Mouse (Mus musculus) limb, embryonic 12.5 days (tissue): ENCODE results near the gene Catsperz. TPM values are rescaled to one million over a fixed set of nuclear protein-coding genes. Genes with fewer than 3 reads are reported as not detected.

Source experiments
- ATAC-seq: fragments of 200-750 bp; cut with Nextera tagmentation; 2 replicates; pipeline ENCODE4 v1.8.0; 2017; ENCODE audit warnings: low read depth, moderate TSS enrichment; ENCODE audit not compliant: insufficient number of reproducible peaks, insufficient read depth, low FRiP score, low TSS enrichment
- H3K27ac ChIP-seq: fragments of 300-500 bp; sonication (generic); 2 replicates; pipeline ENCODE4 v1.5.1; 2016; ENCODE audit warnings: mild to moderate bottlenecking, moderate library complexity
- H3K27me3 ChIP-seq: fragments of 300-500 bp; sonication (generic); 2 replicates; pipeline ENCODE4 v1.6.1; 2016; ENCODE audit warnings: mild to moderate bottlenecking, moderate library complexity
- H3K36me3 ChIP-seq: fragments of 300-500 bp; sonication (generic); 2 replicates; pipeline ENCODE4 v1.6.1; 2016; ENCODE audit warnings: mild to moderate bottlenecking, moderate library complexity
- H3K4me1 ChIP-seq: fragments of 300-500 bp; sonication (generic); replicated peaks from 2 replicates; pipeline ENCODE4 v1.6.1; 2016
- H3K4me2 ChIP-seq: fragments of 300-500 bp; sonication (generic); 2 replicates; pipeline ENCODE4 v1.6.1; 2016; ENCODE audit warnings: mild to moderate bottlenecking, moderate library complexity
- H3K4me3 ChIP-seq: fragments of 300-500 bp; sonication (generic); replicated peaks from 2 replicates; pipeline ENCODE4 v1.5.1; 2016; ENCODE audit warnings: mild to moderate bottlenecking
- H3K9ac ChIP-seq: fragments of 300-500 bp; sonication (generic); replicated peaks from 2 replicates; pipeline ENCODE4 v1.6.1; 2016; ENCODE audit warnings: mild to moderate bottlenecking, moderate library complexity
- H3K9me3 ChIP-seq: fragments of 300-500 bp; sonication (generic); 2 replicates; pipeline ENCODE4 v1.6.1; 2016; ENCODE audit warnings: mild to moderate bottlenecking, moderate library complexity
- WGBS: fragments of 180-500 bp; shearing (Covaris S2); methylation state at CpG from one replicate; pipeline ENCODE4 v1.1.7; 2016; 5-methylcytosine and 5-hydroxymethylcytosine counted together
- polyA plus RNA-seq: library from polyadenylated mRNA; unstranded; fragments of >200 nt; fragmentation: Nextera tagmentation; extraction: Ambion mirVana; gene quantifications from 2 replicates; pipeline ENCODE4 v1.2.1, GENCODE M21; 2016

Gene Catsperz
- polyA plus RNA-seq: 1.0 TPM in 2 replicates

- H3K27me3 ChIP-seq: peaks cover 80% of the 10 kb centered on the region
- H3K4me3 ChIP-seq: peak within 1 kb of the TSS; percentile 22
- no peaks in the 10 kb centered on the region for H3K36me3 ChIP-seq
- WGBS: 3% methylated on average over 9 of the region's 9 CpGs
- ATAC-seq: no peak
- peaks cover 6% of the 10 kb centered on the region; the same call in 1 of the 2 replicates for H3K9me3 ChIP-seq
- no peak within 1 kb of the TSS for H3K27ac ChIP-seq
- no peak within 1 kb of the TSS for H3K9ac ChIP-seq
- H3K4me1 ChIP-seq: peaks cover 29% of the 10 kb centered on the region
- peak within 1 kb of the TSS; percentile 33 for H3K4me2 ChIP-seq
Observed at GRCm38 (mm10) chr19:6925307-6925573, at the start of gene Catsperz. TSS of gene Catsperz (minus strand) at chr19:6925380.

GRCm38 (mm10) chr19:6974211-6975205 lies 49.3 kb upstream of the Catsperz start, which contains the start of gene Ppp1r14b:
TSS of gene Ppp1r14b (plus strand) at chr19:6974968.
- under 1% methylated on average over 65 of the region's 84 CpGs for WGBS
- peak; percentile 40 for ATAC-seq

GRCm38 (mm10) chr19:6973581-6974190 lies 48.5 kb upstream of the Catsperz start:
- no peak for ATAC-seq
- Histone ChIP-seq H3K4me1 (peaks cover 68% of the 10 kb centered on the region), H3K9me3 (no peaks in the 10 kb centered on the region), H3K4me3 (peak overlapping the region; percentile 71), H3K27me3 (peaks cover 10% of the 10 kb centered on the region), H3K4me2 (peak overlapping the region; percentile 95), H3K27ac (no peak overlapping the region), H3K36me3 (peaks cover 23% of the 10 kb centered on the region), H3K9ac (peak overlapping the region; percentile 85)
- 33% methylated on average over 12 of the region's 12 CpGs for WGBS

More at GRCm38 (mm10) chr19:6974211-6975205, 49.3 kb upstream of the Catsperz start, which contains the start of gene Ppp1r14b:
- Histone ChIP-seq H3K9ac (peak within 1 kb of the TSS; percentile 85), H3K36me3 (peaks cover 23% of the 10 kb centered on the region), H3K27me3 (peaks cover 10% of the 10 kb centered on the region), H3K9me3 (no peaks in the 10 kb centered on the region), H3K4me2 (peak within 1 kb of the TSS; percentile 95), H3K4me3 (peak within 1 kb of the TSS; percentile 71), H3K4me1 (peaks cover 68% of the 10 kb centered on the region), H3K27ac (peak within 1 kb of the TSS; percentile 86)

- Histone ChIP-seq H3K27ac (no peak overlapping the region), H3K4me2 (no peak overlapping the region), H3K27me3 (peaks cover 10% of the 10 kb centered on the region), H3K9ac (peak overlapping the region; percentile 14; the same call in 1 of the 2 replicates), H3K4me1 (peaks cover 66% of the 10 kb centered on the region), H3K4me3 (no peak overlapping the region), H3K9me3 (no peaks in the 10 kb centered on the region), H3K36me3 (peaks cover 10% of the 10 kb centered on the region)
- WGBS: 79% methylated on average over 13 of the region's 13 CpGs
- ATAC-seq: no peak
Observed at GRCm38 (mm10) chr19:6972247-6972917, 47.2 kb upstream of the Catsperz start.

- Histone ChIP-seq H3K9me3 (no peaks in the 10 kb centered on the region), H3K36me3 (peaks cover 9% of the 10 kb centered on the region), H3K4me3 (no peak overlapping the region), H3K27me3 (peaks cover 10% of the 10 kb centered on the region), H3K9ac (0 out of 2 replicates have a peak overlapping the region, but pooled peaks have one; percentile 14), H3K4me1 (peaks cover 61% of the 10 kb centered on the region), H3K27ac (no peak overlapping the region), H3K4me2 (no peak overlapping the region; the same call in 1 of the 2 replicates)
- no peak for ATAC-seq
- WGBS: 21% methylated on average over 6 of the region's 6 CpGs
Observed at GRCm38 (mm10) chr19:6971644-6972043, 46.5 kb upstream of the Catsperz start.

GRCm38 (mm10) chr19:6970460-6971085 lies 45.4 kb upstream of the Catsperz start:
- H3K4me1 ChIP-seq: peaks cover 52% of the 10 kb centered on the region
- peaks cover 10% of the 10 kb centered on the region for H3K27me3 ChIP-seq
- peaks cover 16% of the 10 kb centered on the region for H3K36me3 ChIP-seq
- no peak for ATAC-seq
- H3K4me3 ChIP-seq: peak overlapping the region; percentile 64
- peak overlapping the region; percentile 67; the same call in 1 of the 2 replicates for H3K9ac ChIP-seq
- H3K27ac ChIP-seq: 0 out of 2 replicates have a peak overlapping the region, but pooled peaks have one; percentile 35
- H3K4me2 ChIP-seq: peak overlapping the region; percentile 65
- 23% methylated on average over 11 of the region's 11 CpGs for WGBS
- no peaks in the 10 kb centered on the region for H3K9me3 ChIP-seq

GRCm38 (mm10) chr19:6969665-6970381 lies 44.6 kb upstream of the Catsperz start:
- Histone ChIP-seq H3K27me3 (peaks cover 10% of the 10 kb centered on the region), H3K9ac (peak overlapping the region; percentile 67), H3K36me3 (peaks cover 23% of the 10 kb centered on the region), H3K4me2 (peak overlapping the region; percentile 65), H3K9me3 (no peaks in the 10 kb centered on the region), H3K27ac (no peak overlapping the region), H3K4me1 (peaks cover 52% of the 10 kb centered on the region), H3K4me3 (peak overlapping the region; percentile 64)
- under 1% methylated on average over 55 of the region's 55 CpGs for WGBS
- ATAC-seq: peak; percentile 15; the same call in 1 of the 2 replicates

GRCm38 (mm10) chr19:6969291-6969664 lies 44.1 kb upstream of the Catsperz start:
- peak overlapping the region; percentile 67 for H3K9ac ChIP-seq
- H3K4me1 ChIP-seq: peaks cover 52% of the 10 kb centered on the region
- no peak; the same call in 1 of the 2 replicates for ATAC-seq
- under 1% methylated on average over 20 of the region's 20 CpGs for WGBS
- no peak overlapping the region for H3K27ac ChIP-seq
- H3K9me3 ChIP-seq: no peaks in the 10 kb centered on the region
- peak overlapping the region; percentile 64 for H3K4me3 ChIP-seq
- H3K4me2 ChIP-seq: peak overlapping the region; percentile 65
- peaks cover 10% of the 10 kb centered on the region for H3K27me3 ChIP-seq
- H3K36me3 ChIP-seq: peaks cover 29% of the 10 kb centered on the region

DNA sequence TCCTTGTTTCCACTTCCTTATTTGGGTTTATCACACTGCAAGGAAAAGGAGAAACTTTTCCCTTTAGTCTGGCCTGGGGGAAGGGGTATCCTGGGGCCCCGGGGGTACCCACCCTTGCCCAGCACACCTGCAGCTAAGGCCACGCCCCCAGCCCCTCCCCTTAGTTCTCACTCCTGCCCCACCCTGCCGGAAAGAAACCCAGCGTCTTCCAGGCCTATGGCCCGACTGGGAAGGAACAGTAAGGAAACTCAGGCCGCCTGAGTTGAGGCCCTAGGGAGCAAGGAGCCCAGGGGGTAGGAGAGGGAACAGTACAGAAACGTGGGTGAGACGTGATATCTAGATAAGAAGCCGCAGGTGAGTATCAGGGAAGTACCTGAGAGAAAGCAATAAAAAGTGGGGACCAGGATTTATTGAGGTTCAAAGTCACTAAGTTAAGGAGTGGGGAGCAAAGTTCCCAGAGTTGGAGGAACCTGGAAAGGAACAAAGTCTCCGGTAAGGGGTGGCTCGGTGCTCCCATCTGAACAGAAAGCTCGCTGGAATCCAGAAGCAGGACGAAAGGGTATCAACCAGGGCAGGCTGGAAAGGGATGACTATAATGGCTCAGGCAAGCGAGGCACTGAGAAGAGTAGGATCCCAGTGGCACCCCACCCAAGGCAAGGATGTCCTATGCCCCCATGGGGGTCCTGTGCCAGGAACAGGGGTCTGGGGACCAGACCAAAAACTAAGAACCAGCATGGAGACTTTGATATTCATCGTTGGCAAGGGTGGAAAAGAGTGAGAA lies 43.5 kb upstream of the Catsperz start:
- Histone ChIP-seq H3K27me3 (peaks cover 10% of the 10 kb centered on the region), H3K27ac (no peak overlapping the region), H3K36me3 (peaks cover 34% of the 10 kb centered on the region), H3K9me3 (no peaks in the 10 kb centered on the region), H3K4me3 (peak overlapping the region; percentile 64), H3K4me1 (peaks cover 47% of the 10 kb centered on the region), H3K9ac (peak overlapping the region; percentile 67), H3K4me2 (peak overlapping the region; percentile 65)
- 11% methylated on average over 15 of the region's 15 CpGs for WGBS
- no peak for ATAC-seq
